Mouse (Mus musculus): ENCODE measurements at regions not wholly inside any gene's neighbourhood (a gene's known extent, or its start where the extent isn't known, plus 50 kb on each side); places are given as distances from the start of the nearest gene placed in this dataset.

- Histone ChIP-seq H3K4me1 (replicated peaks) (no peaks in the 10 kb centered on the region), H3K4me3 (no peak overlapping the region), H3K4me2 (no peak overlapping the region), H3K9me3 (no peaks in the 10 kb centered on the region), H3K9ac (no peak overlapping the region), H3K27ac (replicated peaks) (no peak overlapping the region), H3K27me3 (no peaks in the 10 kb centered on the region), H3K36me3 (no peaks in the 10 kb centered on the region)
- 78% methylated on average over 3 of the region's 3 CpGs for WGBS
- ATAC-seq (ENCODE audit: low read depth), result no peak
Measured at GRCm38 (mm10) chr7:58093523-58093922, 562.4 kb upstream of the Atp10a start.

GRCm38 (mm10) chr7:58078825-58079224 is 569.0 kb upstream of the Gabra5 start:
- no peaks in the 10 kb centered on the region for H3K9me3 ChIP-seq
- no peak for ATAC-seq (ENCODE audit: low read depth)
- H3K4me2 ChIP-seq, result no peak overlapping the region
- H3K4me3 ChIP-seq, result no peak overlapping the region
- no peaks in the 10 kb centered on the region for H3K4me1 ChIP-seq (replicated peaks)
- no peak overlapping the region for H3K27ac ChIP-seq (replicated peaks)
- 85% methylated on average over 2 of the region's 2 CpGs for WGBS
- H3K36me3 ChIP-seq, result no peaks in the 10 kb centered on the region
- no peak overlapping the region for H3K9ac ChIP-seq
- no peaks in the 10 kb centered on the region for H3K27me3 ChIP-seq

GRCm38 (mm10) chr7:58032975-58033374 is 523.1 kb upstream of the Gabra5 start:
- Histone ChIP-seq H3K27ac (replicated peaks) (no peak overlapping the region), H3K27me3 (no peaks in the 10 kb centered on the region), H3K4me1 (replicated peaks) (no peaks in the 10 kb centered on the region), H3K4me3 (no peak overlapping the region), H3K9me3 (no peaks in the 10 kb centered on the region), H3K4me2 (no peak overlapping the region), H3K9ac (no peak overlapping the region), H3K36me3 (no peaks in the 10 kb centered on the region)
- 79% methylated on average over 1 of the region's 1 CpGs for WGBS
- no peak for ATAC-seq (ENCODE audit: low read depth)

GRCm38 (mm10) chr7:58032111-58032510 is 522.3 kb upstream of the Gabra5 start:
- Histone ChIP-seq H3K27me3 (no peaks in the 10 kb centered on the region), H3K4me2 (no peak overlapping the region), H3K27ac (replicated peaks) (no peak overlapping the region), H3K4me1 (replicated peaks) (no peaks in the 10 kb centered on the region), H3K9ac (no peak overlapping the region), H3K9me3 (no peaks in the 10 kb centered on the region), H3K36me3 (no peaks in the 10 kb centered on the region), H3K4me3 (no peak overlapping the region)
- 96% methylated on average over 1 of the region's 1 CpGs for WGBS
- no peak for ATAC-seq (ENCODE audit: low read depth)

GRCm38 (mm10) chr7:57992406-57993223 is 482.8 kb upstream of the Gabra5 start:
- no peaks in the 10 kb centered on the region for H3K27me3 ChIP-seq
- no peaks in the 10 kb centered on the region for H3K9me3 ChIP-seq
- no peaks in the 10 kb centered on the region for H3K36me3 ChIP-seq
- H3K4me3 ChIP-seq, result no peak overlapping the region
- no peaks in the 10 kb centered on the region for H3K4me1 ChIP-seq (replicated peaks)
- no peak overlapping the region for H3K27ac ChIP-seq (replicated peaks)
- H3K9ac ChIP-seq, result no peak overlapping the region
- peak; percentile 47; the same call in 1 of the 2 replicates for ATAC-seq (ENCODE audit: low read depth)
- 65% methylated on average over 11 of the region's 11 CpGs for WGBS
- no peak overlapping the region for H3K4me2 ChIP-seq

- ATAC-seq (ENCODE audit: low read depth), result no peak
- no peak overlapping the region for H3K4me2 ChIP-seq
- no peaks in the 10 kb centered on the region for H3K27me3 ChIP-seq
- no peak overlapping the region for H3K4me3 ChIP-seq
- no peak overlapping the region for H3K9ac ChIP-seq
- no peaks in the 10 kb centered on the region for H3K9me3 ChIP-seq
- H3K4me1 ChIP-seq (replicated peaks), result no peaks in the 10 kb centered on the region
- no peaks in the 10 kb centered on the region for H3K36me3 ChIP-seq
- H3K27ac ChIP-seq (replicated peaks), result no peak overlapping the region
Measured at GRCm38 (mm10) chr7:57983192-57983591, 473.3 kb upstream of the Gabra5 start.

GRCm38 (mm10) chr7:57966216-57966615 is 456.4 kb upstream of the Gabra5 start:
- no peak overlapping the region for H3K9ac ChIP-seq
- no peaks in the 10 kb centered on the region for H3K27me3 ChIP-seq
- no peak overlapping the region for H3K27ac ChIP-seq (replicated peaks)
- H3K4me2 ChIP-seq, result no peak overlapping the region
- no peaks in the 10 kb centered on the region for H3K9me3 ChIP-seq
- H3K36me3 ChIP-seq, result no peaks in the 10 kb centered on the region
- no peak overlapping the region for H3K4me3 ChIP-seq
- no peaks in the 10 kb centered on the region for H3K4me1 ChIP-seq (replicated peaks)
- no peak for ATAC-seq (ENCODE audit: low read depth)

GRCm38 (mm10) chr7:57958871-57959270 is 449.0 kb upstream of the Gabra5 start:
- no peak overlapping the region for H3K4me2 ChIP-seq
- no peaks in the 10 kb centered on the region for H3K9me3 ChIP-seq
- no peak overlapping the region for H3K27ac ChIP-seq (replicated peaks)
- H3K4me1 ChIP-seq (replicated peaks), result no peaks in the 10 kb centered on the region
- H3K4me3 ChIP-seq, result no peak overlapping the region
- no peaks in the 10 kb centered on the region for H3K36me3 ChIP-seq
- no peak for ATAC-seq (ENCODE audit: low read depth)
- H3K9ac ChIP-seq, result no peak overlapping the region
- no peaks in the 10 kb centered on the region for H3K27me3 ChIP-seq
